ENCODE assay signal across 23 mouse cellular contexts in the genomic region with DNA sequence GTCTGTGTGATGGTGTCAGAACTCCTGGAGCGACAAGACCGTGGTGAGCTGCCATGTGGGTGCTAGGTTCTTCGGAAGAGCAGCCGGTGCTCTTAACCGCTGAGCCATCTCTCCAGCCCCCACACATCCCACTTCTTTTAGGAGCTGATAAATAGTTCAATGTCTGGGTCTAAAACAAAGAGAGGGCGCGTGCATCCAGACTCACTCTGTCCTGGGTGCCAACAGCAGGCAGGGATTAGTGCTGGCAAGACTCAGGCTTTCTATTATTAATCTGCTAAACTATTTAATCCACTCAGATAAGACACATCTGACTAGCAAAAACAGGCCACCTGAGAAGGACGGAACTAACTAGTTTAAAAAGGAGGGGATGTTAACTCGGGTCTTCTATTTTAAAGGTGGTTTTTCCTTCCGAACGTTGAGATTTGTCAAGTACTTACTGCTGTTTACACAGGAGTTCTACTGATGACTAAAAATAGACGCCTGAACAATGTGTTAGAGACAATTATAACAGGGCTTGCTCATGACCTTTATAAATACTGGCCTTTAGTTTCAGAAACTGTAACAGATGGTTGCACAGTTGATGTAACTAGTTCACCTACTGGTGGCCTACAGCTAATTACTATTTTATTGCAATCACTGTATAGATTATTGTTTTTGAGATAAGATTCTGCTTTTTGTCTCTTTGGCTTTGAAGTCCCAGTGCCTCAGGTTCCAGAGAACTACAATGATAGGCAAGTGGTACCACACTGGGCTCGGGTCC. TPM values are rescaled to one million over a fixed set of nuclear protein-coding genes. Genes with fewer than 3 reads are reported as not detected.
DNase-seq lines count a peak whose midpoint lies in the region; ATAC-seq and TF ChIP-seq lines count a peak whose summit lies in the region.
"Had no signal": no experiment of that assay in that cellular context is flagged by ENCODE, and none has a peak within 500 bp of the region (broad histone marks: within the 10 kb centered on the region; RNA-seq: fewer than 3 reads in every experiment).

No protein-coding gene starts in this region.

- ATAC-seq in heart, postnatal 0 days (ENCODE audit: insufficient read depth, low read depth), result 0 out of 2 replicates have a peak, but pooled peaks have one; percentile 13

- TF ChIP-seq CTCF in heart, postnatal 0 days (IDR thresholded peaks at IDR 0.05; ENCODE audit: low read depth), result no peak

- TF ChIP-seq EP300 in heart, postnatal 0 days (IDR thresholded peaks at IDR 0.05; ENCODE audit: low read depth), result peak; percentile 70; the same call in 1 of the 2 replicates

- H3K4me3 ChIP-seq in heart, postnatal 0 days (ENCODE audit: low read depth, low read length), result no peak overlapping the region
- H3K4me3 ChIP-seq: embryonic facial prominence, embryonic 13.5 days; limb, embryonic 13.5 days; liver, embryonic 15.5 days; neural tube, embryonic 13.5 days had no signal

- H3K9ac ChIP-seq in heart, postnatal 0 days (replicated peaks; ENCODE audit: low read depth, low read length), result 0 out of 2 replicates have a peak overlapping the region, but pooled peaks have one; percentile 27
- H3K9ac ChIP-seq: embryonic facial prominence, embryonic 13.5 days; limb, embryonic 13.5 days; liver, embryonic 15.5 days; neural tube, embryonic 13.5 days had no signal

- H3K27me3 ChIP-seq in heart, postnatal 0 days (ENCODE audit: control insufficient read depth, insufficient read depth, low read length), result no peaks in the 10 kb centered on the region
- H3K27me3 ChIP-seq: CH12.LX; embryonic facial prominence, embryonic 13.5 days; limb, embryonic 13.5 days; liver, embryonic 15.5 days; neural tube, embryonic 13.5 days had no signal

- peaks cover 26% of the 10 kb centered on the region for H3K4me1 ChIP-seq in heart, postnatal 0 days (ENCODE audit: control insufficient read depth, insufficient read depth)

- peak; percentile 23 for DNase-seq in cerebellum, adult 8-10 months
- DNase-seq in cerebellum, adult 11-12 months, result no peak
- peak; percentile 52 for DNase-seq in layer of hippocampus, adult 9-11 months
- DNase-seq in layer of hippocampus, adult 9-10 months (ENCODE audit: low spot score), result no peak
- peak; percentile 45 to 47 for DNase-seq in heart, adult 9 months (ENCODE audit: low spot score in 2 of 2)
- peak; percentile 68 for DNase-seq in heart, postnatal 0 days (ENCODE audit: low spot score)
- no peak for DNase-seq in adrenal gland, postnatal 36 days
- no peak for DNase-seq in kidney, postnatal 25 days
- DNase-seq: adrenal gland, adult 8-10 months; cerebellum, adult 9-10 months; gastrocnemius, postnatal 10 days; kidney, adult 9 months; lung, postnatal 36 days; right cerebral cortex, postnatal 4 days; thymus, postnatal 4 days had no signal

- peaks cover 19% of the 10 kb centered on the region for H3K36me3 ChIP-seq in heart, postnatal 0 days (replicated peaks; ENCODE audit: control insufficient read depth, insufficient read depth, low read length)
- H3K36me3 ChIP-seq: liver, embryonic 15.5 days had no signal

- 27% methylated on average over 13 of the region's 13 CpGs for WGBS in heart, postnatal 0 days

- peak overlapping the region; percentile 86 for H3K27ac ChIP-seq in heart, postnatal 0 days (ENCODE audit: low read depth)
- H3K27ac ChIP-seq: embryonic facial prominence, embryonic 13.5 days; limb, embryonic 13.5 days; liver, embryonic 15.5 days; neural tube, embryonic 13.5 days had no signal

- no peaks in the 10 kb centered on the region for H3K9me3 ChIP-seq in heart, postnatal 0 days (replicated peaks; ENCODE audit: control insufficient read depth, low read length)
- H3K9me3 ChIP-seq: embryonic facial prominence, embryonic 13.5 days; limb, embryonic 13.5 days; liver, embryonic 15.5 days; neural tube, embryonic 13.5 days had no signal

- H3K4me2 ChIP-seq in heart, postnatal 0 days (ENCODE audit: low read depth, low read length), result peak overlapping the region; percentile 40
- H3K4me2 ChIP-seq: embryonic facial prominence, embryonic 13.5 days; limb, embryonic 13.5 days; liver, embryonic 15.5 days; neural tube, embryonic 13.5 days had no signal

RNA-seq across cellular contexts. Expression of gene Dgke, which starts 10.5 kb away (rescaled TPM):
- total RNA-seq in heart, postnatal 0 days (2014; rRNA removed; ENCODE audit: low replicate concordance), result 12.6 and 15.7 TPM in 2 replicates
- polyA plus RNA-seq in heart, postnatal 0 days (2015; fragmentation: Nextera tagmentation; extraction: Ambion mirVana), result 4.7 and 5.3 TPM in 2 replicates
- 10 to 100 TPM; 12.1 to 17.3 TPM for total RNA-seq in adrenal gland, postnatal 36 days (2021)

RNA-seq across cellular contexts. Expression of gene Gm525, which starts 17.5 kb away (rescaled TPM):
- not detected in 2 replicates for total RNA-seq in heart, postnatal 0 days (2014; rRNA removed; ENCODE audit: low replicate concordance)
- polyA plus RNA-seq in heart, postnatal 0 days (2015; fragmentation: Nextera tagmentation; extraction: Ambion mirVana), result not detected in 2 replicates
- not detected for total RNA-seq in adrenal gland, postnatal 36 days (2021)
- total RNA-seq: adrenal gland, adult 8-10 months; gastrocnemius, postnatal 10 days; heart, postnatal 36 days; left cerebral cortex, postnatal 10 days; monocyte, adult 5-6 weeks had no signal
- polyA plus RNA-seq: liver, embryonic 15.5 days; neural tube, embryonic 13.5 days had no signal

RNA-seq across cellular contexts. Expression of gene Trim25, which starts 56.9 kb away (rescaled TPM):
- 7.8 and 10.5 TPM in 2 replicates for total RNA-seq in heart, postnatal 0 days (2014; rRNA removed; ENCODE audit: low replicate concordance)
- 14.5 and 16.1 TPM in 2 replicates for polyA plus RNA-seq in heart, postnatal 0 days (2015; fragmentation: Nextera tagmentation; extraction: Ambion mirVana)
- total RNA-seq in adrenal gland, postnatal 36 days (2021), result 100 to 1,000 TPM; 146 to 165 TPM

Comparison
In these comparisons a context has a peak if more than half of its experiments do, and no peak if none do; other contexts are left out.
1. DNase-seq: peak in cerebellum, adult 8-10 months (single experiment), layer of hippocampus, adult 9-11 months (single experiment), heart, adult 9 months (2 of 2) and heart, postnatal 0 days (single experiment); none in cerebellum, adult 11-12 months (single experiment), layer of hippocampus, adult 9-10 months (single experiment), adrenal gland, postnatal 36 days (0 of 2) and kidney, postnatal 25 days (0 of 2).
2. RNA of gene Trim25, which starts 56.9 kb away (total RNA-seq): 146 to 165 TPM in adrenal gland, postnatal 36 days; 7.8 to 10.5 TPM in heart, postnatal 0 days; every median in the first group is over 10 times any median in the second.